Mouse (Mus musculus): ENCODE measurements around the gene Hpse2.

DNA sequence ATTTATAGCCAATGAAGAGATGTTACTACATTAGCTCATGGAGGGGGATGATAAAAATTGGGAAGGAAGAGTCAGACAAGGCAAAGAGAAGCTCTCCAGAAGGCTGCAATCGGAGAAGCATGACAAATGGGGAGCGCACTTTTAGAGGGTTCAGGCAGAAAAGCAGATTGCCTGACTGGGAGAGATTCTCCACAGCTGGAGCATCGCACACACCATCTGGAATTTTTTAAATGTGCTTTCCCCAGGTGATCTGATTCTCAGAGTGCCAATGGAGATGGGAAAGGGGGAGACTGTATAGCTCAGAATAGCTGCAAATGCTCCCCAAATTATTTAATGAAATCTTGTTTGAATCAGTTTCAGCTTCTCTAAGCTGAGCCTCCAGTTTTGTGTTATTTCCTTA, 156.4 kb downstream of the Hpse2 start:
- TF ChIP-seq CTCF (IDR thresholded peaks at IDR 0.05; ENCODE audit: borderline replicate concordance, control insufficient read depth, extremely low read depth, insufficient read depth, low read length, poor library complexity) (no peak), POLR2A (IDR thresholded peaks at IDR 0.05; ENCODE audit: control insufficient read depth, extremely low read depth, insufficient read depth, low read length, poor library complexity) (no peak)

All from thymus, adult 2 months (tissue).